In genomic region chr19:6616659-6617058, GRCm38 (mm10) we compare ENCODE assay signal across 21 mouse cellular contexts.
DNase-seq lines count a peak whose midpoint lies in the region; ATAC-seq and TF ChIP-seq lines count a peak whose summit lies in the region.
"Had no signal": no experiment of that assay in that cellular context is flagged by ENCODE, and none has a peak within 500 bp of the region (broad histone marks: within the 10 kb centered on the region; RNA-seq: fewer than 3 reads in every experiment).

No protein-coding gene starts in this region.

- TF ChIP-seq EP300 in liver, embryonic 14.5 days (IDR thresholded peaks at IDR 0.05; ENCODE audit: low read depth): no peak
- TF ChIP-seq EP300 in MEL (IDR thresholded peaks at IDR 0.05; ENCODE audit: low read depth in 1 of 2, low read length in 2 of 2): no peak

- H3K9ac ChIP-seq in hindbrain, postnatal 0 days (replicated peaks; ENCODE audit: low read length): no peak overlapping the region
- no peak overlapping the region for H3K9ac ChIP-seq in hindbrain, embryonic 12.5 days
- H3K9ac ChIP-seq in liver, embryonic 14.5 days (replicated peaks): no peak overlapping the region
- no peak overlapping the region for H3K9ac ChIP-seq in liver, embryonic 12.5 days
- H3K9ac ChIP-seq in MEL (ENCODE audit: control insufficient read depth, low read depth, low read length, poor library complexity, severe bottlenecking): no peak overlapping the region
- no peak overlapping the region for H3K9ac ChIP-seq in intestine, embryonic 16.5 days (ENCODE audit: low read depth, low read length)
- H3K9ac ChIP-seq: embryonic facial prominence, embryonic 13.5 days; kidney, embryonic 15.5 days; lung, embryonic 15.5 days; midbrain, embryonic 12.5 days had no signal

- H3K4me2 ChIP-seq in hindbrain, postnatal 0 days (ENCODE audit: low read depth, low read length): no peak overlapping the region
- H3K4me2 ChIP-seq in hindbrain, embryonic 12.5 days (replicated peaks): no peak overlapping the region
- H3K4me2 ChIP-seq in liver, embryonic 14.5 days (ENCODE audit: low read depth): no peak overlapping the region
- no peak overlapping the region for H3K4me2 ChIP-seq in liver, embryonic 12.5 days
- no peak overlapping the region for H3K4me2 ChIP-seq in intestine, embryonic 16.5 days (ENCODE audit: low read depth, low read length)
- H3K4me2 ChIP-seq: embryonic facial prominence, embryonic 13.5 days; heart, embryonic 11.5 days; kidney, embryonic 15.5 days; lung, embryonic 15.5 days; midbrain, embryonic 12.5 days had no signal

- ATAC-seq in hindbrain, postnatal 0 days: no peak
- no peak for ATAC-seq in hindbrain, embryonic 12.5 days (ENCODE audit: low FRiP score)
- ATAC-seq in liver, embryonic 14.5 days (ENCODE audit: insufficient read depth): no peak
- no peak for ATAC-seq in liver, embryonic 12.5 days
- ATAC-seq in intestine, embryonic 16.5 days: no peak
- ATAC-seq in erythroid progenitor cell, adult 5-6 weeks (replicated peaks; ENCODE audit: low FRiP score, poor library complexity, severe bottlenecking): no peak
- ATAC-seq: forebrain, embryonic 14.5 days had no signal

- H3K27me3 ChIP-seq in hindbrain, postnatal 0 days (ENCODE audit: insufficient read depth, low read length): no peaks in the 10 kb centered on the region
- no peaks in the 10 kb centered on the region for H3K27me3 ChIP-seq in hindbrain, embryonic 12.5 days
- no peaks in the 10 kb centered on the region for H3K27me3 ChIP-seq in liver, embryonic 14.5 days (ENCODE audit: control insufficient read depth, insufficient read depth, low read length)
- 0 out of 2 replicates have a peak, but pooled peaks cover 3% of the 10 kb centered on the region for H3K27me3 ChIP-seq in liver, embryonic 12.5 days (replicated peaks)
- H3K27me3 ChIP-seq in MEL (ENCODE audit: control insufficient read depth in 1 of 2, insufficient read depth in 2 of 2, low read length in 2 of 2): no peaks in the 10 kb centered on the region; a peak in 2 of 4 replicates
- H3K27me3 ChIP-seq in intestine, embryonic 16.5 days (replicated peaks; ENCODE audit: control insufficient read depth, insufficient read depth, low read length): no peaks in the 10 kb centered on the region
- H3K27me3 ChIP-seq: embryonic facial prominence, embryonic 13.5 days; kidney, embryonic 15.5 days; lung, embryonic 15.5 days; midbrain, embryonic 12.5 days had no signal

- TF ChIP-seq RAD21 in MEL (IDR thresholded peaks at IDR 0.05; ENCODE audit: low read depth, low read length): peak; percentile 19

- no peaks in the 10 kb centered on the region for H3K79me2 ChIP-seq in MEL (ENCODE audit: control insufficient read depth, insufficient read depth, low read length, poor library complexity)

- TF ChIP-seq CTCF in hindbrain, postnatal 0 days (IDR thresholded peaks at IDR 0.05; ENCODE audit: low read depth): peak; percentile 36; the same call in 1 of the 2 replicates
- peak; percentile 27; the same call in 1 of the 2 replicates for TF ChIP-seq CTCF in liver, embryonic 14.5 days (IDR thresholded peaks at IDR 0.05; ENCODE audit: low read depth)
- peak; percentile 13 to 44 (median 36); a peak in 4 of 6 replicates for TF ChIP-seq CTCF in MEL (IDR thresholded peaks at IDR 0.05 in 2 of 3, conservative IDR thresholded peaks at IDR 0.05 in 1 of 3; ENCODE audit: control insufficient read depth in 1 of 3, insufficient read depth in 1 of 3, low read depth in 2 of 3, low read length in 3 of 3, poor library complexity in 1 of 3, severe bottlenecking in 1 of 3)

- H3K27ac ChIP-seq in hindbrain, postnatal 0 days: no peak overlapping the region
- H3K27ac ChIP-seq in hindbrain, embryonic 12.5 days: no peak overlapping the region
- no peak overlapping the region for H3K27ac ChIP-seq in liver, embryonic 14.5 days
- no peak overlapping the region for H3K27ac ChIP-seq in liver, embryonic 12.5 days
- H3K27ac ChIP-seq in MEL (ENCODE audit: control insufficient read depth, low read depth, low read length): no peak overlapping the region
- no peak overlapping the region for H3K27ac ChIP-seq in intestine, embryonic 16.5 days (ENCODE audit: low read length)
- H3K27ac ChIP-seq: embryonic facial prominence, embryonic 13.5 days; kidney, embryonic 15.5 days; lung, embryonic 15.5 days; midbrain, embryonic 12.5 days had no signal

- TF ChIP-seq POLR2A in MEL (IDR thresholded peaks at IDR 0.05; ENCODE audit: control insufficient read depth in 1 of 2, insufficient read depth in 1 of 2, low read depth in 1 of 2, low read length in 2 of 2, poor library complexity in 1 of 2): no peak

- no peaks in the 10 kb centered on the region for H3K4me1 ChIP-seq in hindbrain, postnatal 0 days (ENCODE audit: insufficient read depth, low read length)
- H3K4me1 ChIP-seq in hindbrain, embryonic 12.5 days: no peaks in the 10 kb centered on the region
- H3K4me1 ChIP-seq in liver, embryonic 14.5 days (replicated peaks; ENCODE audit: control insufficient read depth in 2 of 2, insufficient read depth in 2 of 2, low read length in 1 of 2): no peaks in the 10 kb centered on the region
- no peaks in the 10 kb centered on the region for H3K4me1 ChIP-seq in liver, embryonic 12.5 days
- no peaks in the 10 kb centered on the region; a peak in 1 of 4 replicates for H3K4me1 ChIP-seq in MEL (ENCODE audit: control insufficient read depth in 1 of 2, insufficient read depth in 2 of 2, low read length in 2 of 2)
- no peaks in the 10 kb centered on the region for H3K4me1 ChIP-seq in intestine, embryonic 16.5 days (ENCODE audit: control insufficient read depth, insufficient read depth, low read length)
- H3K4me1 ChIP-seq: embryonic facial prominence, embryonic 13.5 days; kidney, embryonic 15.5 days; lung, embryonic 15.5 days; midbrain, embryonic 12.5 days had no signal

- no peaks in the 10 kb centered on the region for H3K36me3 ChIP-seq in hindbrain, postnatal 0 days (ENCODE audit: insufficient read depth, low read length)
- no peaks in the 10 kb centered on the region for H3K36me3 ChIP-seq in hindbrain, embryonic 12.5 days
- no peaks in the 10 kb centered on the region for H3K36me3 ChIP-seq in liver, embryonic 14.5 days (replicated peaks; ENCODE audit: control insufficient read depth, insufficient read depth, low read depth)
- no peaks in the 10 kb centered on the region for H3K36me3 ChIP-seq in liver, embryonic 12.5 days
- no peaks in the 10 kb centered on the region for H3K36me3 ChIP-seq in MEL (ENCODE audit: control insufficient read depth in 1 of 2, insufficient read depth in 2 of 2, low read length in 2 of 2)
- H3K36me3 ChIP-seq in intestine, embryonic 16.5 days (ENCODE audit: control insufficient read depth, insufficient read depth, low read length): no peaks in the 10 kb centered on the region
- H3K36me3 ChIP-seq: embryonic facial prominence, embryonic 13.5 days; kidney, embryonic 15.5 days; lung, embryonic 15.5 days; midbrain, embryonic 12.5 days had no signal

- WGBS in hindbrain, postnatal 0 days: 83% methylated on average over 5 of the region's 5 CpGs
- WGBS in hindbrain, embryonic 12.5 days: 84% methylated on average over 5 of the region's 5 CpGs
- 66% methylated on average over 5 of the region's 5 CpGs for WGBS in liver, embryonic 14.5 days (ENCODE audit: insufficient replicate concordance)
- 63% methylated on average over 5 of the region's 5 CpGs for whole genome bisulfite sequencing in liver, embryonic 12.5 days (ENCODE audit: insufficient replicate concordance)
- WGBS in intestine, embryonic 16.5 days: 79% methylated on average over 5 of the region's 5 CpGs

- H3K4me3 ChIP-seq in hindbrain, postnatal 0 days (ENCODE audit: low read length): no peak overlapping the region
- no peak overlapping the region for H3K4me3 ChIP-seq in hindbrain, embryonic 12.5 days
- H3K4me3 ChIP-seq in liver, embryonic 14.5 days (ENCODE audit: insufficient read depth in 1 of 2, low read depth in 2 of 2, low read length in 2 of 2): no peak overlapping the region
- H3K4me3 ChIP-seq in liver, embryonic 12.5 days: no peak overlapping the region
- H3K4me3 ChIP-seq in MEL (ENCODE audit: control insufficient read depth in 1 of 2, insufficient read depth in 1 of 2, low read depth in 2 of 2, low read length in 2 of 2): no peak overlapping the region
- no peak overlapping the region for H3K4me3 ChIP-seq in intestine, embryonic 16.5 days (ENCODE audit: low read length)
- H3K4me3 ChIP-seq: embryonic facial prominence, embryonic 13.5 days; erythroblast, embryonic 14.5 days; kidney, embryonic 15.5 days; lung, embryonic 15.5 days; midbrain, embryonic 12.5 days had no signal

- no peaks in the 10 kb centered on the region for H3K9me3 ChIP-seq in hindbrain, postnatal 0 days (ENCODE audit: low read length)
- no peaks in the 10 kb centered on the region for H3K9me3 ChIP-seq in hindbrain, embryonic 12.5 days (replicated peaks)
- no peaks in the 10 kb centered on the region for H3K9me3 ChIP-seq in liver, embryonic 14.5 days (ENCODE audit: control insufficient read depth, low read length)
- H3K9me3 ChIP-seq in liver, embryonic 12.5 days (replicated peaks): 0 out of 2 replicates have a peak, but pooled peaks cover 3% of the 10 kb centered on the region
- H3K9me3 ChIP-seq in MEL (replicated peaks; ENCODE audit: insufficient read depth, low read length): no peaks in the 10 kb centered on the region
- H3K9me3 ChIP-seq in intestine, embryonic 16.5 days (ENCODE audit: control insufficient read depth, low read length): no peaks in the 10 kb centered on the region
- H3K9me3 ChIP-seq: embryonic facial prominence, embryonic 13.5 days; kidney, embryonic 15.5 days; lung, embryonic 15.5 days had no signal

- no peak for DNase-seq in hindbrain, postnatal 0 days (ENCODE audit: low spot score)
- no peak for DNase-seq in liver, embryonic 14.5 days (ENCODE audit: low read depth in 3 of 3, low spot score in 3 of 3)
- DNase-seq in A20 (ENCODE audit: low read depth, low spot score) (peak; percentile 20), MEL (ENCODE audit: low read depth, low spot score) (peak; percentile 24)
- DNase-seq: adrenal gland, postnatal 25 days; cerebellum, adult 8-10 months; cerebellum, postnatal 36 days; embryo, embryonic 11 days; gastrocnemius, postnatal 10 days; thymus, postnatal 36 days had no signal

TF ChIP-seq in MEL, 35 proteins besides CTCF, POLR2A, EP300 and RAD21:
- TF ChIP-seq SIN3A (IDR thresholded peaks at IDR 0.05; ENCODE audit: low read length): no peak
- peak; percentile 13; the same call in 1 of the 2 replicates for TF ChIP-seq SMC3 (IDR thresholded peaks at IDR 0.05; ENCODE audit: low read depth, low read length)

Comparison
In these comparisons a context has a peak if more than half of its experiments do, and no peak if none do; other contexts are left out.
1. DNase-seq: peak in A20 (single experiment) and MEL (single experiment); none in hindbrain, postnatal 0 days (single experiment) and liver, embryonic 14.5 days (0 of 3).
2. Peak in every context shown above with its lines, with median percentiles within 50 percentile points of each other: CTCF ChIP-seq.